Mouse (Mus musculus) midbrain, embryonic 15.5 days (tissue): ENCODE measurements around the gene Poln. TPM values are rescaled to one million over a fixed set of nuclear protein-coding genes. Genes with fewer than 3 reads are reported as not detected.

ENCODE experiments used
- ATAC-seq: fragments of 200-750 bp; cut with Nextera tagmentation; replicated peaks from 2 replicates; pipeline ENCODE4 v1.8.0; 2017; ENCODE audit warnings: moderate TSS enrichment
- H3K27ac ChIP-seq: fragments of 300-500 bp; sonication (generic); 2 replicates; pipeline ENCODE4 v1.5.1; 2015; ENCODE audit warnings: mild to moderate bottlenecking, inconsistent platforms
- H3K27me3 ChIP-seq: fragments of 300-500 bp; sonication (generic); replicated peaks from 2 replicates; pipeline ENCODE4 v1.6.1; 2015; ENCODE audit warnings: inconsistent platforms
- H3K36me3 ChIP-seq: fragments of 300-500 bp; sonication (generic); replicated peaks from 2 replicates; pipeline ENCODE4 v1.6.1; 2015; ENCODE audit warnings: inconsistent platforms
- H3K4me1 ChIP-seq: fragments of 300-500 bp; sonication (generic); 2 replicates; pipeline ENCODE4 v1.6.1; 2015; ENCODE audit warnings: inconsistent platforms
- H3K4me2 ChIP-seq: fragments of 300-500 bp; sonication (generic); 2 replicates; pipeline ENCODE4 v1.6.1; 2015; ENCODE audit warnings: inconsistent platforms, mild to moderate bottlenecking, moderate library complexity
- H3K4me3 ChIP-seq: fragments of 300-500 bp; sonication (generic); 2 replicates; pipeline ENCODE4 v1.5.1; 2015; ENCODE audit warnings: mild to moderate bottlenecking, inconsistent platforms
- H3K9ac ChIP-seq: fragments of 300-500 bp; sonication (generic); 2 replicates; pipeline ENCODE4 v1.6.1; 2015; ENCODE audit warnings: mild to moderate bottlenecking, inconsistent platforms
- H3K9me3 ChIP-seq: fragments of 300-500 bp; sonication (generic); 2 replicates; pipeline ENCODE4 v1.6.1; 2016; ENCODE audit warnings: inconsistent platforms
- WGBS: fragments of 180-500 bp; shearing (Covaris S2); methylation state at CpG from one replicate; pipeline ENCODE4 v1.1.7; 2015; ENCODE audit warnings: mixed read lengths; 5-methylcytosine and 5-hydroxymethylcytosine counted together
- polyA plus RNA-seq: library from polyadenylated mRNA; unstranded; fragments of >200 nt; fragmentation: Nextera tagmentation; extraction: Ambion mirVana; gene quantifications from 2 replicates; pipeline ENCODE4 v1.2.1, GENCODE M21; 2015

Poln gene
- polyA plus RNA-seq, 1 experiment from 2014 or later = 0.27 TPM

DNA sequence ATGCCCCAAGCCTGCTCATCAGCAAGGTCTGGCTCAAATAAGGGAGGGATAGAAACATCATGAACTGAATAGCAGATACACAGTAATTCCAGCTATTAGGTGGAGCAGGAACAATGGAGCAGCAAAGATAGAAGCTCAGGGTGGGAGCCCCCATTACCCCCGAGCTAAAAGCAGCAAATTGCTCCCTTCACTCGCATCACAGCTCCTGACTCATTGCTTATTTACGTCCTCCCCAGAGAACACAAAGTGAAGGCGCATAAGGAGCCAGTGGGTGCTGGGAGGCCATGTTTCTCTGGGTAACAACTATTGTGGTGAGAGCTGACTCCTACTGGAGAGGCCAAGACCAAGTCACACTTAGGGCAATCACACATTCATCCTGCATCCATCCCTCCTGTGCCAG, 139.1 kb downstream of the Poln start:
- Histone ChIP-seq H3K36me3 (no peaks in the 10 kb centered on the region), H3K4me2 (no peak overlapping the region), H3K9me3 (no peaks in the 10 kb centered on the region), H3K4me1 (no peaks in the 10 kb centered on the region), H3K4me3 (no peak overlapping the region), H3K27me3 (no peaks in the 10 kb centered on the region), H3K27ac (no peak overlapping the region), H3K9ac (no peak overlapping the region)
- 68% methylated on average over 4 of the region's 4 CpGs for WGBS
- ATAC-seq = no peak

DNA sequence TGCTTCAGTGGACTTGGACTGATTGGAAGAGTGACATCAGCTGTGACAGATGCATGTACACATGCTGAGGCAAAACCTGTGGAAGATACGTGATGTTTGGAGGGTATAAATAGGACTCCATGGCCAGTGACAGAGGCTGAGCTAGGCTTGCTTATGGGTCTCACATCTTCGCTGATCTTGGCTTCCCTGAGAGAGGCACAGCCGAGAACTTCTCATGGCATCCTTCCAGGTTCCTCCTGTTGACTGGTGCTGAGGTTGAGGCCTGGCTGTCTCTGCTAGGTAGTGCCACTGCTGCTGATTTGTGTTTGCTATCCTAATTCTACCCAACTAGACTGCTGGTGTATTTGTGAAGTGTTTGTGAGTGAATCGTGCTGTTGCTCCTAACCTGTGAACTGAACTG, 150.3 kb downstream of the Poln start:
- H3K27ac ChIP-seq = no peak overlapping the region

GRCm38 (mm10) chr5:34014652-34015051, 154.6 kb downstream of the Poln start:
- no peaks in the 10 kb centered on the region for H3K9me3 ChIP-seq
- no peak overlapping the region for H3K4me3 ChIP-seq
- no peaks in the 10 kb centered on the region for H3K27me3 ChIP-seq
- no peak overlapping the region for H3K27ac ChIP-seq
- H3K4me2 ChIP-seq = no peak overlapping the region
- H3K36me3 ChIP-seq = no peaks in the 10 kb centered on the region
- ATAC-seq = no peak
- no peaks in the 10 kb centered on the region for H3K4me1 ChIP-seq
- no peak overlapping the region for H3K9ac ChIP-seq
- 59% methylated on average over 1 of the region's 1 CpGs for WGBS

More for the DNA sequence above, 150.3 kb downstream of the Poln start:
- no peak for ATAC-seq
- WGBS = 83% methylated on average over 4 of the region's 4 CpGs
- no peak overlapping the region for H3K9ac ChIP-seq
- no peaks in the 10 kb centered on the region for H3K36me3 ChIP-seq
- H3K4me3 ChIP-seq = no peak overlapping the region
- no peaks in the 10 kb centered on the region for H3K4me1 ChIP-seq
- H3K9me3 ChIP-seq = no peaks in the 10 kb centered on the region
- H3K4me2 ChIP-seq = no peak overlapping the region
- H3K27me3 ChIP-seq = no peaks in the 10 kb centered on the region

GRCm38 (mm10) chr5:34007392-34007941, 161.8 kb downstream of the Poln start:
- Histone ChIP-seq H3K36me3 (no peaks in the 10 kb centered on the region), H3K27me3 (no peaks in the 10 kb centered on the region), H3K4me1 (no peaks in the 10 kb centered on the region), H3K9ac (no peak overlapping the region), H3K9me3 (no peaks in the 10 kb centered on the region), H3K27ac (no peak overlapping the region), H3K4me3 (no peak overlapping the region), H3K4me2 (no peak overlapping the region)
- no peak for ATAC-seq
- 87% methylated on average over 4 of the region's 4 CpGs for WGBS

- 93% methylated on average over 4 of the region's 4 CpGs for WGBS
- H3K27me3 ChIP-seq = no peaks in the 10 kb centered on the region
- H3K9ac ChIP-seq = no peak overlapping the region
Measured at GRCm38 (mm10) chr5:34006832-34007231, 162.4 kb downstream of the Poln start.

GRCm38 (mm10) chr5:34004618-34005017, 164.6 kb downstream of the Poln start:
- Histone ChIP-seq H3K4me2 (no peak overlapping the region), H3K9ac (no peak overlapping the region), H3K4me1 (peaks cover 7% of the 10 kb centered on the region), H3K27me3 (no peaks in the 10 kb centered on the region), H3K9me3 (no peaks in the 10 kb centered on the region), H3K36me3 (peaks cover 13% of the 10 kb centered on the region; the same call in 1 of the 2 replicates), H3K27ac (no peak overlapping the region), H3K4me3 (no peak overlapping the region)
- WGBS = 88% methylated on average over 5 of the region's 5 CpGs
- no peak for ATAC-seq

More at GRCm38 (mm10) chr5:34006832-34007231, 162.4 kb downstream of the Poln start:
- Histone ChIP-seq H3K9me3 (no peaks in the 10 kb centered on the region), H3K36me3 (peaks cover under 1% of the 10 kb centered on the region; the same call in 1 of the 2 replicates), H3K4me3 (no peak overlapping the region), H3K27ac (no peak overlapping the region), H3K4me1 (no peaks in the 10 kb centered on the region), H3K4me2 (no peak overlapping the region)
- no peak for ATAC-seq

DNA sequence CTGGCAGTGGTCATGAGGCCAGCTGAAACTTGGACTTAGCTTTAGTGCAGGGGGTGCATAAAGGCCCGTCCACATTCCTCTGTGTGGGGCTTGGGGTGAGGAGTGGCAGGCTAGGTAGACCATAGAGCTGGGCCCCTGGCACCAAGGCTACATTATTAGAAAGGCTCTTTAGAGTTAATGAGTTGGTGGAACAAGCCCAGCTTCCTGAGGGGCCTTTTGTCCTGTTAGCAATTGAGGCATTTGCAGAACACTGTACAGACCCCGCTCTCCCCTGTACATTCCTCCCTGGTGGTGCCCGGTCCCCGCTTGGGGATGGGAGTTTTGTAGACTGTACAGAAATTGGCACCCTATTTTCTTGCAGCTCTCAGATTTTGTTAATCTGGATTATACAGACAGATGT, 166.6 kb downstream of the Poln start:
- H3K4me1 ChIP-seq = peaks cover 27% of the 10 kb centered on the region
- peaks cover 13% of the 10 kb centered on the region; the same call in 1 of the 2 replicates for H3K36me3 ChIP-seq
- no peak overlapping the region for H3K27ac ChIP-seq
- no peak for ATAC-seq
- H3K9me3 ChIP-seq = no peaks in the 10 kb centered on the region
- H3K4me3 ChIP-seq = no peak overlapping the region
- no peak overlapping the region for H3K4me2 ChIP-seq
- WGBS = 80% methylated on average over 4 of the region's 4 CpGs
- H3K27me3 ChIP-seq = no peaks in the 10 kb centered on the region
- H3K9ac ChIP-seq = no peak overlapping the region

DNA sequence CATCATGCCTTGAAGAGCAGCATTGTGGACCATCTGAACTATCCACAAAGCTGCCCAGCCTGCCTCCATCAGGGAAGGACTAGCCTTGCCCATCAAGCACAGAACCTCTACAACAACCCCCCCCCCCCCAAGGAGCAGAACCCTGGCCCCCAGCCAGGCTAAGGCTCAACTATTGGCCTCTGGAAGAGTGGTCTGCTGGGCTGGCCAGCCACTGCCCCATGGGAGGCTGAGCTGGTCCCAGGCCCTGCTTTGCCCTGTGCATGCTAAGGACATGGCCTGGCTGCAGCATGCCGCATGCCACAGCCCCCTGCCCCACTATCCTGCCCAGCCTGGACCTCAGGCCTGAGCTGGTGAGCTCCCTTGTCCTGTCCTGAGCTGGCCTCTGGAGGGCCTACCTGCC, 167.8 kb downstream of the Poln start:
- Histone ChIP-seq H3K9me3 (no peaks in the 10 kb centered on the region), H3K27me3 (no peaks in the 10 kb centered on the region), H3K27ac (no peak overlapping the region), H3K4me1 (peaks cover 30% of the 10 kb centered on the region), H3K36me3 (peaks cover 13% of the 10 kb centered on the region; the same call in 1 of the 2 replicates), H3K4me2 (no peak overlapping the region), H3K9ac (no peak overlapping the region), H3K4me3 (no peak overlapping the region)
- ATAC-seq = no peak
- WGBS = 100% methylated on average over 1 of the region's 1 CpGs

- no peak overlapping the region for H3K27ac ChIP-seq
- 95% methylated on average over 25 of the region's 25 CpGs for WGBS
Measured at GRCm38 (mm10) chr5:34000809-34001208, 168.4 kb downstream of the Poln start.

DNA sequence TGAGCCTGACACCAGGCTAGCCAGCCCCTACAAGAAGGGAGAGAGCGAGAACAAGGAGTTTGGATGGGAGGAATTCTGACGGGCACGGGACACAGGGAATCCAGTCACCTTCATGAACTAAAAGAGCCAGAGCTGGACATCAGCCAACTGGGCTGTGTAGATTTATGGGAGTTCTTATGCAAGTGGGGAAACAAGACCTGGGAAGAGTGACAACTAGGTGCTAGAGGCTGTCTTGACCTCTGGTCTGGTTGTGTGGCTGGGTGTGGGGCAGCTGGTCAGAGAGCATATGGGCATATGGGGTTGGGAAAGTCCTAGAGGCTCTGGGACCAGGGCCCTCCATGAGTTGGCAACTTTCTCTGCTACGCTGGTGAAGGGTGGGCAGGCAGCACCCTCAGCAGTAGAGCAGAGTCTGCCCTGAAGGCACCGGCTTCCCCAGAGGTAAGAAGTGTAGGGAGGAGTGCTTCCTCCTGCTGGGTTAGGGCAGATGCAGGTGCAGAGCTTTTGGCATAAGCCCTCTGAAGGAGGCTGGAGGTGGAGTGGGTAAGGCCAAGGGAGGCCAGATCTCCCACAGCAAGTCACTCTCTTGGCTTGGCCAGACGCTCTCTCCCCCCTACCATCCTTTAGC, 169.7 kb downstream of the Poln start:
- no peak overlapping the region for H3K27ac ChIP-seq
- H3K9me3 ChIP-seq = no peaks in the 10 kb centered on the region
- peak overlapping the region; percentile 99; the same call in 1 of the 2 replicates for H3K4me3 ChIP-seq
- H3K27me3 ChIP-seq = no peaks in the 10 kb centered on the region
- peaks cover 38% of the 10 kb centered on the region for H3K4me1 ChIP-seq
- peak overlapping the region; percentile 83; the same call in 1 of the 2 replicates for H3K4me2 ChIP-seq
- no peak overlapping the region for H3K9ac ChIP-seq
- WGBS = 85% methylated on average over 6 of the region's 6 CpGs
- no peak for ATAC-seq
- peaks cover 13% of the 10 kb centered on the region; the same call in 1 of the 2 replicates for H3K36me3 ChIP-seq

More at GRCm38 (mm10) chr5:34000809-34001208, 168.4 kb downstream of the Poln start:
- Histone ChIP-seq H3K36me3 (peaks cover 13% of the 10 kb centered on the region; the same call in 1 of the 2 replicates), H3K27me3 (no peaks in the 10 kb centered on the region), H3K4me3 (no peak overlapping the region), H3K4me1 (peaks cover 30% of the 10 kb centered on the region), H3K4me2 (no peak overlapping the region), H3K9me3 (no peaks in the 10 kb centered on the region), H3K9ac (no peak overlapping the region)
- ATAC-seq = no peak

- Histone ChIP-seq H3K4me2 (peak overlapping the region; percentile 83), H3K9ac (peak overlapping the region; percentile 98; the same call in 1 of the 2 replicates), H3K27me3 (no peaks in the 10 kb centered on the region), H3K9me3 (no peaks in the 10 kb centered on the region), H3K27ac (no peak overlapping the region), H3K36me3 (peaks cover 13% of the 10 kb centered on the region; the same call in 1 of the 2 replicates), H3K4me3 (peak overlapping the region; percentile 99), H3K4me1 (peaks cover 40% of the 10 kb centered on the region)
- no peak for ATAC-seq
- 86% methylated on average over 3 of the region's 3 CpGs for WGBS
Measured at GRCm38 (mm10) chr5:33998505-33998877, 170.8 kb downstream of the Poln start.

GRCm38 (mm10) chr5:33997829-33998504, 171.3 kb downstream of the Poln start:
- no peak for ATAC-seq

More at GRCm38 (mm10) chr5:33997829-33998504, 171.3 kb downstream of the Poln start:
- Histone ChIP-seq H3K4me1 (peaks cover 40% of the 10 kb centered on the region), H3K9ac (peak overlapping the region; percentile 98), H3K27me3 (no peaks in the 10 kb centered on the region), H3K4me2 (peak overlapping the region; percentile 83), H3K36me3 (peaks cover 13% of the 10 kb centered on the region; the same call in 1 of the 2 replicates), H3K9me3 (no peaks in the 10 kb centered on the region), H3K27ac (peak overlapping the region; percentile 100), H3K4me3 (peak overlapping the region; percentile 99)
- 72% methylated on average over 20 of the region's 20 CpGs for WGBS
